Mouse (Mus musculus): ENCODE data around the gene Efna5.

The Efna5 gene

DNA sequence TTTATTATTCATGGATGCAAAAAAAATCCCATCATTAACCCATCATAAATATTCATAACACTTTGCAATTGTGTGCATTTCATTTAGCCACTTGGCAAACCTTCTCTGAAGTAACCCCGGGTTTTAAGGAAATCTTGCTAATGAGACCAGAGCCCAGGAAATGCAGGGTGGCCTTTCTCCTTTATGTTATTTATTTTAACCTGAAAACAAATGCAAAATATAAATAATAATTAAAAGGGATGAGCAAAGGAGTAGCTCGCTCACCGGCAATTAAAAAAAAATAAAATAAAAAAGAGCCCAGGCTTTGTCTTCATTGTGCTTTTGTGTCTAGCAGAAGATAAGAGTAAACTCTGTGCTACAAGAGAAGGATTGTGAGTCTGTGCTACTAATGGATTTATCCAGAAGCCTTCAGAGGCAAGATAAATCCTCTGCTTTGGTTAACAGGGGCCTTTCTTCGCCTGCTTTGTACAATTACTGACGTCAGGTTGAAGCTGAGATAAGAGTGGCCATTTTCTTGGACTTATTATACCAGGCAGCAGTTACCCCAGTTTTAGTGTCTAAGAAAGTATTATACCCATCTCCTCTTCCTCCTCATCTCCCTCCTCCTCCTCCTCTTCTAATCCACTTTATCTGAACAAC lies 288.6 kb downstream of the Efna5 start:
- no peak for DNase-seq

DNA sequence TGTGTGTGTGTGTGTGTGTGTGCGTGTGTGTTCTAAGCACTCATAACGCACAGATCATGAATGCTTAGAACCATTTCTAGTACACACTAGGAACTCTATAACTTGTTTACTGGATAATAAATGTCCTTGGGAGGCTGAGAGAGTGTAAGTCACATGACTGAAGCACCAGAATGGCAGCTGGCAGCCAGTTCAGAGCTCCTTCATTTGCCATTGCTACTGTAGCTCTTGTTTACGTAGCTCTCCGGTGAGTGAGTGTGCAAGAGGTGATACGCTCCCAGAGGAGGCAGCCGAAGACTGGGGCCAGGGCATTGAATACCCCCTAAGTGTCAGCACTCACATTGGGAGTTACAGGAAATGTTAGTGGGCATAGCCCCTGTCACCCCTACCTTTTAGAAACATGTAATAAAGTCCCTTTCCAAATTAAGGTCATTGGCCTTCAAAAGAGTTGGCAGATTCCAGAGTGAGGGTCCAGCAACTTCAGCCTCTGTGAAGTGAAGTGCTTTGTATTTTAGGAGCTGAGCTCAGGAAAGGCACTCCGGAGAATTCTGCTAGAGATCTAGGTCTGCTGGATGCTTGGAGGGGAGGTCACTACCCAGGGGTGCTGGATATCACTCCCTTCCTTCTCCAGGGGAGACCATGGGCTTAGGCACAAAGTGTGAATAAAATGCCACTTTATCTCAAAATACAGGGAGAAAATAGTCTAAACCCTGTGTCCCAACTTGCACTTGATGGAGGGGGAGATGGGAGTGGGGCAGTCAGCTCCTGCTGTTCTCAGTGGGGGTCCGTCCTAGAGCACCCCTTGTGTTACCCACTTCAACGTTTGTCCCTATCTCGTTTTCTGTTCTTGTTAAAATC lies 289.3 kb downstream of the Efna5 start:
- DNase-seq: no peak

DNA sequence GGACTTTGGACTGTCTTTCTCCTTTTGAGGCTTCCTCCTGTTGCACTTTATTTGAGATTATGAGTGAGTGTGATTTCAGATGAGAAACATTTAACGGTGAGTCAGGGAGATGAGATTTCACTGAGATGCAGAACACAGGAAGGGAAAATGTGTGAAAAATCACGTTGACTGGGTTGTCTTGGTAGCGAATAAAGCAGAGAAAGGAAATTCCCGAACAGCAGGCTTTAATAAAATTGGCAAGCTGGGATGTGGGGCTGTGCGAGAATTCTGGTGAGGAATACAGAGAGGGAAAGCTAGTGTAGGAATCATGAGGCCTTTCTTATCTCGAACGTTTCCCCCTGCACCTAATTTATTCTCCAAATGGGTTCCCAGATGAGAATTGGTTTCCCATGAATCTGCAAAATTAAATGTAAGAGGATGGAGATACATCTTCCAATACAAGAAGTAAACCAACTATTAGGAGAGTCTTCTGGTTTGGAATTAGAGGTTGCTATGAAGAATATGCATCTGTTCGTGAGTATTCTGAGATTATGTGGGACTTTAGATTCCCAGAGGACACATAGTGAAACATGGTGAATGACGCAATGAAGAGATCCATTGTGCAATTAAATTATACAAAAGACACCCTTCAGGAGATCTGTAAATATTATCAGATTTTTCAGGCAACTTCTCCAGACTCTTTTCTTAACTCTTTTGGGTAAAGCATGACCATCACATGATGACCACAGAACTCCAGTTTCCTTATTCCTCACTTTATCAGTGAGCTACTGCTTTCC lies 290.2 kb downstream of the Efna5 start:
- no peak for DNase-seq

GRCm38 (mm10) chr17:62580127-62580526 lies 301.0 kb downstream of the Efna5 start:
- no peak for DNase-seq

GRCm38 (mm10) chr17:62579618-62580017 lies 301.5 kb downstream of the Efna5 start:
- DNase-seq: no peak

GRCm38 (mm10) chr17:62574499-62575265 lies 306.4 kb downstream of the Efna5 start:
- DNase-seq: no peak

DNA sequence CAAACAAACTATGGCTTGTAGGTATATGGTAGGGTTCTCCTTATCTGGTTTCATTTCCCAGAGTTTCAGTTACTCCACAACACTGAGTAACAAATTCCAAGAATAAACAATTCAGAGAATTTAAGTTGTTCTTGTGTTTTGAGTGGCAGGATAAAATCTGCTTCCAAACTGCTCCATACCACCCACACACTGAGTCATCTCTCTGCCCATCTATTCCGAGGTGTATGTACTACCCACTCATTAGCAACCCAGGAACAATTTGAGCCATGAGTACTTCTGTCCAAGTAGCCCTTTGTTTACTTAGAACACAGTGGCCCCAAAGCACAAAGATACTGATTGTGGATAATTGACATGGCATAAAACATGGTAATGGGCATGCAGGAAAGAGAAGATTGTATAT lies 311.0 kb downstream of the Efna5 start:
- no peak for DNase-seq

DNA sequence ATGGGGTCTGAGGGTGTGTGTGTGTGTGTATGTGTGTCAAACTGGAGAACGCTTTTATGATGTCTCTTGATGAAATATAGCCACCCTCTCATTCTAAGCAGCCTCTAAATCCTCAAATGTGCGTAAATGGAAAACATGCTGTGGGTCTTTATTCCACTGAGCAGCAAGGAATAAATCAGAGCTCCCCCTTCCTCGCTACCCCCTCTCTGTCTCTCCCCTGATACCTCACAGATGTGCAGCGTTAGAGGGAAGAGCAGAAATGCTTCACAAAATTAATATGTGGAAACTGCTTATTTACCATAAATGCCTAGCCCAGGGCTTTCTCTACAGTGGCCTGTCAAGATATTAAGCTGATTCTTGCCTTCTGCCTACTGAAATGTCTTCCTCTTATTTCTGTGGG lies 313.1 kb downstream of the Efna5 start:
- no peak for DNase-seq

GRCm38 (mm10) chr17:62565632-62566031 lies 315.5 kb downstream of the Efna5 start:
- DNase-seq: no peak

DNA sequence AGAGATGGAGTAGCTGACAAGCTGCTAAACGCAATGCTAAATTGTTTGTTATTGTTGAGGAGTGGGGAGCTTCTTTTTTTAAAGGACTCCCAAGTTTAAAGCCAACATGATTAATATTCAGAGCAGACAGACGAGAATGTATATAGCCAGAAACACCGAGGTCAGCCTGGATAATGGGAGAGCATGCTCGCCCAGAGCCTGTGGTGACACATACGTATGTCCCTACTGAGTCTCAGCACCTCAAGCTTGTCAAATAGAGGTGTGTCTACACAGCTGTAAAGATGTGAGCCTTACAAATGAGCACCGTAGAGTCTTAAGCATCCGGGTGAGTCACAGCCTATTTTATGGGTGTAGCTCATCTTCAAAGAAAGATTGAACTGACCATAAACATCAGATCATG lies 318.7 kb downstream of the Efna5 start:
- no peak for DNase-seq

DNA sequence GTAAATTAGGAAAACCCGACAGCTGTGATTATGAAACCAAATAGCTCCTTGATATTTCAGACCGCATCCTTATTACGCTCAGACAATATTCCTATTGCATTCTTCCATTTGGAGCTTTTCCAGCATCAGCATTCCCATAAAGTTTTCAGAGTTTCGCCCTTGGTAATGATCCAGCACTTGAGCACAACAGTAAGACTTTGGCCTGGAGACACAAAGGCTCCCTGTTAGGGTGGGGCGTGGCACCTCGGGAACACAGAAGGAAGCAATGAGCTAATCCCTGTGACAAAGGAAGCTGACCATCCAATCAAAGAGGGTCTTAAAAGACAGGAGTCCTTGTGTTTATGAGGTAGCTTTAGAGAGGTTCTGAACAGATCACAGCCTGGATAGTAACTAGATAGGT lies 323.9 kb downstream of the Efna5 start:
- DNase-seq: no peak
